Mouse (Mus musculus) G1E (cell line): ENCODE data around the gene Gabpb2. TPM values are rescaled to one million over a fixed set of nuclear protein-coding genes. Genes with fewer than 3 reads are reported as not detected.
A peak's percentile ranks its signal among the peaks of the same experiment; 100 is the strongest.

ENCODE experiments used
- ATAC-seq: 2 replicates; pipeline ENCODE4 v1.8.0; 2016; ENCODE audit warnings: mild to moderate bottlenecking; ENCODE audit not compliant: insufficient number of reproducible peaks, poor library complexity, low FRiP score, severe bottlenecking; ENCODE audit errors: extremely low read depth
- DNase-seq: peaks from one replicate; pipeline ENCODE4 v3.0.0; 2012; ENCODE audit warnings: low spot score
- H3K27me3 ChIP-seq: 2 replicates; pipeline ENCODE4 v1.6.1; 2012; ENCODE audit warnings: mild to moderate bottlenecking, low read length, inconsistent platforms; ENCODE audit not compliant: insufficient read depth
- H3K36me3 ChIP-seq: replicated peaks from 2 replicates; pipeline ENCODE3; 2012; ENCODE audit warnings: mild to moderate bottlenecking, inconsistent platforms
- H3K4me1 ChIP-seq: 2 replicates; pipeline ENCODE4 v1.6.1; 2012; ENCODE audit warnings: low read depth, low read length, inconsistent platforms, mixed read lengths; ENCODE audit not compliant: insufficient read depth
- H3K4me3 ChIP-seq: 2 replicates; pipeline ENCODE4 v1.5.1; 2012; ENCODE audit warnings: low read depth, mild to moderate bottlenecking, inconsistent platforms, low read length, moderate library complexity, mixed read lengths
- H3K9me3 ChIP-seq: replicated peaks from 2 replicates; pipeline ENCODE4 v1.6.1; 2012; ENCODE audit warnings: inconsistent platforms
- CTCF ChIP-seq: IDR thresholded peaks from 2 replicates; pipeline ENCODE4 v1.5.1; 2012; ENCODE audit warnings: low read depth, low read length, inconsistent platforms, mixed read lengths
- GATA1 ChIP-seq: IDR thresholded peaks from 2 replicates; pipeline ENCODE4 v1.6.1; 2012; ENCODE audit warnings: borderline replicate concordance, low read length, inconsistent platforms, mixed read lengths
- GATA2 ChIP-seq: IDR thresholded peaks from 2 replicates; pipeline ENCODE4 v1.6.1; 2012; ENCODE audit warnings: low read depth, low read length, inconsistent platforms, borderline replicate concordance
- POLR2AphosphoS5 ChIP-seq: IDR thresholded peaks from 2 replicates; pipeline ENCODE4 v1.6.1; 2012; ENCODE audit warnings: low read depth, low read length, inconsistent platforms; ENCODE audit not compliant: insufficient replicate concordance
- TAL1 ChIP-seq: conservative IDR thresholded peaks from 2 replicates; pipeline ENCODE4 v1.6.1; 2012; ENCODE audit warnings: low read depth, low read length, inconsistent platforms, mixed read lengths
- polyA plus RNA-seq: library from polyadenylated mRNA; stranded (reverse); fragments of >175 nt; gene quantifications from 2 replicates; pipeline ENCODE4 v1.2.3, GENCODE M21; 2012
- total RNA-seq, 2 experiments: library from RNA; stranded (forward) in 1 of 2; stranded (reverse) in 1 of 2; fragments of 200-1000 nt in 1 of 2; fragments of >200 nt in 1 of 2; fragmentation: Nextera tagmentation in 1 of 2; gene quantifications; 2 replicates each; pipeline ENCODE4 v1.2.3; 2014 to 2017

The Gabpb2 gene
- total and polyA plus RNA-seq, 3 experiments, result 6.2 to 110 (median 62.8) TPM

DNA sequence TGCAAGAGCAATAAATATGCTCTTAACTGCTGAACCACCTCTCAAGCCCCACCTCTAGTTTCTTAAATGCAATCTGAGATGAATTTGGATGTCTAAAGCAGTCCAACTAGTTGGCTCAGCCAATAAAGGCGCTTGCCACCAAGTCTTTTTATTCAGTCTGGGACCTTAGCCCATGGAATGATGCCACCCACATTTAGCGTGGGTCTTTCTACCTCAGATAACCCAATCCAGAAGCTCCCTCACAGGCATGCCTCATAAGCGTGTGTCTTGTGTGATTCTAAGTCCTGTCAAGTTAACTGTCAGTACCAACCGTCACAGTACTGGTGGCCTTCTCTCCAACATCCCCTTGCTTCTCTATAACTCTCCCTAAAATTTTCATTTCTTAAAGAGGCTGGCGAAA is 38.8 kb downstream of the Gabpb2 start:
- Histone ChIP-seq H3K9me3 (peaks cover 3% of the 10 kb centered on the region), H3K4me1 (peaks cover 4% of the 10 kb centered on the region; the same call in 1 of the 2 replicates), H3K36me3 (peaks cover 35% of the 10 kb centered on the region), H3K4me3 (no peak overlapping the region), H3K27me3 (peaks cover 17% of the 10 kb centered on the region)
- no peak for DNase-seq
- TF ChIP-seq GATA2, result no peak
- TF ChIP-seq POLR2AphosphoS5, result no peak
- TF ChIP-seq CTCF, result no peak
- no peak for TF ChIP-seq TAL1
- no peak for TF ChIP-seq GATA1
- no peak for ATAC-seq

DNA sequence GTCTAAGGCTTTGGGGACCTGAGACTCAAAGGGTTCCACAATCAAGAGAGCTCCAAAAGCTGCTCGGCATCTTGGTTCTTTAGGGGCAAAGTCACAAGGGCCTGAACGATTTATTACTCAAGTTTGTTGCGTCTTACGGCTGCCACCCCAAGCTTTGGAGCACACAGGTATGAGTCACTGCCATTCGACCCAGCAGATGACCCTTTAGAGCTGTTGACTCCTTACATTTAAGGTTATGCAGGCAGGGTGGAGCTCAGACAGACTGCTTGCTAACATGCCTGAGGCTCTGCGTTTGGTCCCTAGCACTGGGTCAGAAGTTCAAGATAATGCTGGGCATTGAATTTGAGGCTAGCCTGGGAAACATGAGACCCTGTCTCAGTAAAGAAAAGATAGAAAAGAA is 40.1 kb downstream of the Gabpb2 start:
- H3K4me1 ChIP-seq, result peaks cover 4% of the 10 kb centered on the region; the same call in 1 of the 2 replicates
- TF ChIP-seq GATA2 (no peak), GATA1 (no peak)
- ATAC-seq (no peak), DNase-seq (no peak)
- peaks cover 17% of the 10 kb centered on the region for H3K27me3 ChIP-seq
- no peak overlapping the region for H3K4me3 ChIP-seq
- H3K9me3 ChIP-seq, result peaks cover 17% of the 10 kb centered on the region
- peaks cover 22% of the 10 kb centered on the region for H3K36me3 ChIP-seq

DNA sequence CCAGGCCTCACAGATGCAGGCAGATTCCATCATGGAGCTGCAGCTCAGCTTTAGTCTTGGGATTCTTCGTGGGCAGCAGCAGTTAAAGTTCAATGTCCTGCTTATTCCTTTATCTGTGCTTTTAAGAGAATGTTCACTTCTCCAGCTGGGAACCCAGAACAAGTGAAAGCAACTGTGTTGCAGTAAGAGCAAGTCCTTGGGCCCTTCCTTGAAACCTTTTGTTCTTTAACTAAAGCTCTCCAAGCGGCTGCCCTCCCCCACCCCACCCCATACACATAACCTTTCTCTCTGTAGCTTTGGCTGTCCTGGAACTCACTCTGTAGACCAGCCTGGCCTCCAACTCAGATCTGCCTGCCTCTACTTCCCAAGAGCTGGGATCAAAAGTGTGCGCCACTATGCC is 41.2 kb downstream of the Gabpb2 start:
- peaks cover 4% of the 10 kb centered on the region; the same call in 1 of the 2 replicates for H3K4me1 ChIP-seq
- peaks cover 27% of the 10 kb centered on the region for H3K27me3 ChIP-seq
- H3K4me3 ChIP-seq, result no peak overlapping the region
- H3K9me3 ChIP-seq, result peaks cover 22% of the 10 kb centered on the region
- DNase-seq, result no peak
- TF ChIP-seq GATA2 (no peak), TAL1 (no peak), GATA1 (no peak), CTCF (no peak), POLR2AphosphoS5 (no peak)
- no peak for ATAC-seq
- H3K36me3 ChIP-seq, result peaks cover 13% of the 10 kb centered on the region

DNA sequence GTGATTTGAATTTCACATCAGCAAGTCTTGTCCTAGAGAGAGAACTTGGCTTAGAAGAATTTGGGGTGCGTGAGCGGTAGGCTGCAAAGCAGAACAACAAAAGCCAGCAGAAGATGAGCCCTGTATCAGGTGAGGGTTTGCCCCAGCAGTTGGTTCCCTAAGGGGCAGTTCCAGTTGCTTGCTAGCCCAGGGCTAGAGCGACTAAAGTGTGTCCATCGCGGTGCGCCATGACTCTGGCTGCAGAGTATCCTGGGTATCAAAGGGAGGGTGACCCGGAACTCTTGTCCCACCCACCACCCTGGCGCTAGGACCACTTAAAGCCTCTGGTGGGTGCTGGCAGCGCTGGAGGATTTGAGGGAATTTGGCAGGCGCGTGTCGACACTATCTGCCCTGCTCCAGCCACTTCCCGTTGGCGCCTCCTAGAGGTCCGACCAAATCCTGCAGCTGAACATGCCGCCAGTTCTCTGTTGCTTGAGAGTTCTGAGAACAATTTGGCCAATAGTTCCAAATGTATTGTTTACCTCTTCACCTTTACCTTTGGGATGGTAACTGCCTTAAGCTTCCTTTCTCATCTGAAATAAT is 43.6 kb downstream of the Gabpb2 start:
- no peak for TF ChIP-seq GATA1
- peak; percentile 75 for TF ChIP-seq CTCF
- no peaks in the 10 kb centered on the region for H3K36me3 ChIP-seq
- H3K27me3 ChIP-seq, result peaks cover 48% of the 10 kb centered on the region
- H3K4me1 ChIP-seq, result peaks cover 9% of the 10 kb centered on the region
- DNase-seq (no peak), ATAC-seq (no peak)
- H3K4me3 ChIP-seq, result no peak overlapping the region
- H3K9me3 ChIP-seq, result peaks cover 22% of the 10 kb centered on the region

GRCm38 (mm10) chr3:95173256-95173949 is 44.3 kb downstream of the Gabpb2 start:
- peaks cover 55% of the 10 kb centered on the region for H3K27me3 ChIP-seq
- H3K4me3 ChIP-seq, result no peak overlapping the region
- peaks cover 22% of the 10 kb centered on the region for H3K9me3 ChIP-seq
- no peak for TF ChIP-seq POLR2AphosphoS5
- no peak for TF ChIP-seq GATA2
- TF ChIP-seq CTCF, result no peak
- no peak for TF ChIP-seq TAL1
- no peak for TF ChIP-seq GATA1
- DNase-seq, result no peak
- no peak for ATAC-seq
- peaks cover 11% of the 10 kb centered on the region for H3K4me1 ChIP-seq
- H3K36me3 ChIP-seq, result no peaks in the 10 kb centered on the region

DNA sequence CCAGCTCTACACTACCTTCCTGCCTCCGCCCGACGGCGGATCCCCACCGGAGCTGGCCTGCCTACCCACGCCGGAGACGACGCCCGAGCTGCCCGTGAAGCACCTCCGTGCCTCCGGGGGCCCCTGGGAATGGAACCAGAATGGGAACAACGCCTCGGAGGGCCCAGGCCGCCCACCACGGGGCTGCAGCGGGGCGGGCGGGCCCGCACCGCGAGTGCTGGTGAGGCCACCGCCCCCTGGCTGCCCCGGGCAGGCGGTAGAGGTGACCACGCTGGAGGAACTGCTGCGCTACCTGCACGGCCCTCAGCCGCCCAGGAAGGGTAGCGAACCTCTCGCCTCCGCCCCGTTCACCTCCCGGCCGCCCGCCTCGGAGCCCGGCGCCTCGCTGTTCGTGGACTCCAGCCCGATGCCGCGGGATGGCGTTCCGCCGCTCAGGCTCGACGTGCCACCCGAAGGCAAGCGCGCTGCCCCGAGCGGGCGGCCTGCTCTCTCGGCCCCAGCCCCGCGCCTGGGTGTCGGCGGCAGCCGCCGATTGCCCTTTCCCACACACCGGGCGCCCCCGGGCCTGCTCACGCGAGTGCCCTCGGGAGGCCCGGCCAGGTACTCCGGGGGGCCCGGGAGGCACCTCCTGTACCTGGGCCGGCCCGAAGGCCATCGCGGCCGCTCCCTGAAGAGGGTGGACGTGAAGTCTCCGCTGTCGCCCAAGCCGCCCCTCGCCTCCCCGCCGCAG is 45.0 kb downstream of the Gabpb2 start:
- DNase-seq (no peak), ATAC-seq (no peak)
- H3K9me3 ChIP-seq, result peaks cover 22% of the 10 kb centered on the region
- H3K36me3 ChIP-seq, result no peaks in the 10 kb centered on the region
- peaks cover 62% of the 10 kb centered on the region for H3K27me3 ChIP-seq
- peaks cover 16% of the 10 kb centered on the region for H3K4me1 ChIP-seq
- no peak overlapping the region for H3K4me3 ChIP-seq
- TF ChIP-seq POLR2AphosphoS5 (no peak), TAL1 (no peak), CTCF (no peak), GATA2 (no peak), GATA1 (no peak)
